16 mouse cellular contexts compared by ENCODE assay signal in genomic region chr10:111753646-111754045, GRCm38 (mm10).
"Had no signal": no experiment of that assay in that cellular context is flagged by ENCODE, and none has a peak within 500 bp of the region (broad histone marks: within the 10 kb centered on the region; RNA-seq: fewer than 3 reads in every experiment).

No protein-coding gene starts in this region.

- ATAC-seq: liver, embryonic 12.5 days; midbrain, embryonic 13.5 days; midbrain, embryonic 15.5 days had no signal

- H3K36me3 ChIP-seq: liver, embryonic 12.5 days; midbrain, embryonic 10.5 days; midbrain, embryonic 13.5 days; midbrain, embryonic 15.5 days; neural tube, embryonic 12.5 days; stomach, embryonic 15.5 days had no signal

- DNase-seq: lung, adult 18-20 months; lung, embryonic 14.5 days; lung, postnatal 10 days; lung, postnatal 4 days; right cerebral cortex, postnatal 14 days; thymus, adult 18-20 months; thymus, postnatal 14 days; thymus, postnatal 36 days had no signal

- H3K9me3 ChIP-seq: liver, embryonic 12.5 days; midbrain, embryonic 10.5 days; midbrain, embryonic 13.5 days; midbrain, embryonic 15.5 days; neural tube, embryonic 12.5 days; stomach, embryonic 15.5 days had no signal

- H3K27ac ChIP-seq: liver, embryonic 12.5 days; liver, embryonic 14.5 days; midbrain, embryonic 10.5 days; midbrain, embryonic 13.5 days; midbrain, embryonic 15.5 days; neural tube, embryonic 12.5 days; stomach, embryonic 15.5 days had no signal

- H3K4me2 ChIP-seq: liver, embryonic 12.5 days; lung, embryonic 14.5 days; midbrain, embryonic 13.5 days; midbrain, embryonic 15.5 days; neural tube, embryonic 12.5 days; stomach, embryonic 15.5 days had no signal

- H3K27me3 ChIP-seq: liver, embryonic 12.5 days; midbrain, embryonic 13.5 days; midbrain, embryonic 15.5 days; neural tube, embryonic 12.5 days; stomach, embryonic 15.5 days had no signal

- H3K4me1 ChIP-seq: liver, embryonic 12.5 days; midbrain, embryonic 10.5 days; midbrain, embryonic 13.5 days; midbrain, embryonic 15.5 days; neural tube, embryonic 12.5 days; stomach, embryonic 15.5 days had no signal

- H3K4me3 ChIP-seq: liver, embryonic 12.5 days; midbrain, embryonic 10.5 days; midbrain, embryonic 13.5 days; midbrain, embryonic 15.5 days; myocyte; neural tube, embryonic 12.5 days; stomach, embryonic 15.5 days had no signal

- H3K9ac ChIP-seq: liver, embryonic 12.5 days; liver, embryonic 14.5 days; lung, embryonic 14.5 days; midbrain, embryonic 13.5 days; midbrain, embryonic 15.5 days; neural tube, embryonic 12.5 days; stomach, embryonic 15.5 days had no signal
